Mouse (Mus musculus): Measurements from ENCODE around the gene Ints14.
"Not testable (repeated sequence)": the region's sequence is repeated elsewhere in the genome, so short reads cannot be mapped to it uniquely, and the experiment has no call there.

The Ints14 gene

GRCm38 (mm10) chr9:64987651-64988050, 26.9 kb downstream of the Ints14 start:
- DNase-seq (ENCODE audit: low read depth, low spot score), result no peak
- Histone ChIP-seq H3K27me3 (ENCODE audit: control insufficient read depth, insufficient read depth, low read length, poor library complexity, severe bottlenecking) (no peaks in the 10 kb centered on the region), H3K36me3 (ENCODE audit: control insufficient read depth, insufficient read depth, low read length, poor library complexity, severe bottlenecking) (peaks cover 9% of the 10 kb centered on the region; the same call in 1 of the 2 replicates)

GRCm38 (mm10) chr9:64988443-64988842, 27.7 kb downstream of the Ints14 start:
- Histone ChIP-seq H3K27me3 (ENCODE audit: control insufficient read depth, insufficient read depth, low read length, poor library complexity, severe bottlenecking) (no peaks in the 10 kb centered on the region), H3K36me3 (ENCODE audit: control insufficient read depth, insufficient read depth, low read length, poor library complexity, severe bottlenecking) (peaks cover 11% of the 10 kb centered on the region; the same call in 1 of the 2 replicates)
- DNase-seq (ENCODE audit: low read depth, low spot score), result no peak

- no peak for DNase-seq (ENCODE audit: low read depth, low spot score)
- Histone ChIP-seq H3K36me3 (ENCODE audit: control insufficient read depth, insufficient read depth, low read length, poor library complexity, severe bottlenecking) (peaks cover 9% of the 10 kb centered on the region; the same call in 1 of the 2 replicates), H3K27me3 (ENCODE audit: control insufficient read depth, insufficient read depth, low read length, poor library complexity, severe bottlenecking) (no peaks in the 10 kb centered on the region)
Measured at GRCm38 (mm10) chr9:64990291-64990690, 29.6 kb downstream of the Ints14 start.

GRCm38 (mm10) chr9:64995464-64995863, 34.8 kb downstream of the Ints14 start:
- peaks cover 11% of the 10 kb centered on the region; the same call in 1 of the 2 replicates for H3K36me3 ChIP-seq (ENCODE audit: control insufficient read depth, insufficient read depth, low read length, poor library complexity, severe bottlenecking)
- H3K27me3 ChIP-seq (ENCODE audit: control insufficient read depth, insufficient read depth, low read length, poor library complexity, severe bottlenecking); DNase-seq (ENCODE audit: low read depth, low spot score): not testable (repeated sequence)

GRCm38 (mm10) chr9:65001481-65001880, 40.8 kb downstream of the Ints14 start:
- no peaks in the 10 kb centered on the region for H3K27me3 ChIP-seq (ENCODE audit: control insufficient read depth, insufficient read depth, low read length, poor library complexity, severe bottlenecking)
- H3K36me3 ChIP-seq (ENCODE audit: control insufficient read depth, insufficient read depth, low read length, poor library complexity, severe bottlenecking), result peaks cover 9% of the 10 kb centered on the region; the same call in 1 of the 2 replicates
- no peak for DNase-seq (ENCODE audit: low read depth, low spot score)

- no peak for DNase-seq (ENCODE audit: low read depth, low spot score)
- Histone ChIP-seq H3K27me3 (ENCODE audit: control insufficient read depth, insufficient read depth, low read length, poor library complexity, severe bottlenecking) (no peaks in the 10 kb centered on the region), H3K36me3 (ENCODE audit: control insufficient read depth, insufficient read depth, low read length, poor library complexity, severe bottlenecking) (peaks cover 8% of the 10 kb centered on the region; the same call in 1 of the 2 replicates)
Measured at GRCm38 (mm10) chr9:65005737-65006136, 45.0 kb downstream of the Ints14 start.

- peak; percentile 71 for DNase-seq (ENCODE audit: low read depth, low spot score)
- H3K36me3 ChIP-seq (ENCODE audit: control insufficient read depth, insufficient read depth, low read length, poor library complexity, severe bottlenecking), result peaks cover 4% of the 10 kb centered on the region
Measured at GRCm38 (mm10) chr9:65010632-65011031, 49.9 kb downstream of the Ints14 start.

GRCm38 (mm10) chr9:65011304-65011703, 50.6 kb downstream of the Ints14 start:
- Histone ChIP-seq H3K36me3 (ENCODE audit: control insufficient read depth, insufficient read depth, low read length, poor library complexity, severe bottlenecking) (peaks cover 3% of the 10 kb centered on the region; the same call in 1 of the 2 replicates), H3K27me3 (ENCODE audit: control insufficient read depth, insufficient read depth, low read length, poor library complexity, severe bottlenecking) (no peaks in the 10 kb centered on the region)
- DNase-seq (ENCODE audit: low read depth, low spot score), result peak; percentile 21

More at GRCm38 (mm10) chr9:65010632-65011031, 49.9 kb downstream of the Ints14 start:
- no peaks in the 10 kb centered on the region for H3K27me3 ChIP-seq (ENCODE audit: control insufficient read depth, insufficient read depth, low read length, poor library complexity, severe bottlenecking)

GRCm38 (mm10) chr9:65015461-65016222, 54.9 kb downstream of the Ints14 start:
- DNase-seq (ENCODE audit: low read depth, low spot score), result no peak
- no peaks in the 10 kb centered on the region; the same call in 1 of the 2 replicates for H3K36me3 ChIP-seq (ENCODE audit: control insufficient read depth, insufficient read depth, low read length, poor library complexity, severe bottlenecking)
- no peaks in the 10 kb centered on the region for H3K27me3 ChIP-seq (ENCODE audit: control insufficient read depth, insufficient read depth, low read length, poor library complexity, severe bottlenecking)

- Histone ChIP-seq H3K36me3 (ENCODE audit: control insufficient read depth, insufficient read depth, low read length, poor library complexity, severe bottlenecking) (no peaks in the 10 kb centered on the region; the same call in 1 of the 2 replicates), H3K27me3 (ENCODE audit: control insufficient read depth, insufficient read depth, low read length, poor library complexity, severe bottlenecking) (no peaks in the 10 kb centered on the region)
- no peak for DNase-seq (ENCODE audit: low read depth, low spot score)
Measured at GRCm38 (mm10) chr9:65016241-65016977, 55.7 kb downstream of the Ints14 start.

- no peak for DNase-seq (ENCODE audit: low read depth, low spot score)
- H3K36me3 ChIP-seq (ENCODE audit: control insufficient read depth, insufficient read depth, low read length, poor library complexity, severe bottlenecking), result no peaks in the 10 kb centered on the region; the same call in 1 of the 2 replicates
- no peaks in the 10 kb centered on the region for H3K27me3 ChIP-seq (ENCODE audit: control insufficient read depth, insufficient read depth, low read length, poor library complexity, severe bottlenecking)
Measured at GRCm38 (mm10) chr9:65016978-65017827, 56.5 kb downstream of the Ints14 start.

GRCm38 (mm10) chr9:65017896-65018295, 57.2 kb downstream of the Ints14 start:
- no peaks in the 10 kb centered on the region for H3K27me3 ChIP-seq (ENCODE audit: control insufficient read depth, insufficient read depth, low read length, poor library complexity, severe bottlenecking)
- DNase-seq (ENCODE audit: low read depth, low spot score), result no peak

GRCm38 (mm10) chr9:65018588-65019121, 58.0 kb downstream of the Ints14 start:
- Histone ChIP-seq H3K36me3 (ENCODE audit: control insufficient read depth, insufficient read depth, low read length, poor library complexity, severe bottlenecking) (no peaks in the 10 kb centered on the region; the same call in 1 of the 2 replicates), H3K27me3 (ENCODE audit: control insufficient read depth, insufficient read depth, low read length, poor library complexity, severe bottlenecking) (no peaks in the 10 kb centered on the region)
- DNase-seq (ENCODE audit: low read depth, low spot score), result no peak

More at GRCm38 (mm10) chr9:65017896-65018295, 57.2 kb downstream of the Ints14 start:
- no peaks in the 10 kb centered on the region; the same call in 1 of the 2 replicates for H3K36me3 ChIP-seq (ENCODE audit: control insufficient read depth, insufficient read depth, low read length, poor library complexity, severe bottlenecking)

GRCm38 (mm10) chr9:65019146-65019545, 58.4 kb downstream of the Ints14 start:
- Histone ChIP-seq H3K27me3 (ENCODE audit: control insufficient read depth, insufficient read depth, low read length, poor library complexity, severe bottlenecking) (no peaks in the 10 kb centered on the region), H3K36me3 (ENCODE audit: control insufficient read depth, insufficient read depth, low read length, poor library complexity, severe bottlenecking) (no peaks in the 10 kb centered on the region; the same call in 1 of the 2 replicates)
- no peak for DNase-seq (ENCODE audit: low read depth, low spot score)
